Mouse (Mus musculus) embryonic fibroblast, embryonic 13.5 days (primary cell): ENCODE measurements around the gene 1700029F12Rik.

Experiments
- CTCF ChIP-seq: IDR thresholded peaks from 2 replicates; pipeline ENCODE4 v1.5.1; 2011; ENCODE audit warnings: mild to moderate bottlenecking, control low read depth, low read length, moderate library complexity, borderline replicate concordance; ENCODE audit not compliant: insufficient read depth
- POLR2A ChIP-seq: IDR thresholded peaks from 2 replicates; pipeline ENCODE4 v1.6.1; 2011; ENCODE audit warnings: low read depth, mild to moderate bottlenecking, control low read depth, low read length, moderate library complexity

GRCm38 (mm10) chr13:97030075-97030474 lies 4.1 kb downstream of the 1700029F12Rik start:
- TF ChIP-seq CTCF (no peak), POLR2A (no peak)
